Mouse (Mus musculus): ENCODE results near the gene Rdx. TPM values are rescaled to one million over a fixed set of nuclear protein-coding genes. Genes with fewer than 3 reads are reported as not detected.
A peak's percentile ranks its signal among the peaks of the same experiment; 100 is the strongest.

Gene Rdx
- polyA plus RNA-seq, 1 experiment from 2014 or later, result 145 TPM

GRCm38 (mm10) chr9:52072202-52072601 lies 25.2 kb downstream of the Rdx start:
- H3K9me3 ChIP-seq (ENCODE audit: control insufficient read depth, low read length), result no peaks in the 10 kb centered on the region
- H3K36me3 ChIP-seq (ENCODE audit: control insufficient read depth, insufficient read depth, low read length), result peaks cover 85% of the 10 kb centered on the region
- H3K4me2 ChIP-seq (ENCODE audit: low read depth, low read length), result no peak overlapping the region
- H3K27me3 ChIP-seq (replicated peaks; ENCODE audit: control insufficient read depth, insufficient read depth, low read length), result no peaks in the 10 kb centered on the region
- no peak overlapping the region for H3K27ac ChIP-seq (replicated peaks; ENCODE audit: low read depth, low read length)
- DNase-seq (ENCODE audit: low spot score) (no peak), ATAC-seq (ENCODE audit: low read depth) (no peak)
- no peaks in the 10 kb centered on the region for H3K4me1 ChIP-seq (ENCODE audit: control insufficient read depth, insufficient read depth, low read length)
- no peak overlapping the region for H3K9ac ChIP-seq (ENCODE audit: low read depth, low read length)
- no peak overlapping the region for H3K4me3 ChIP-seq (ENCODE audit: low read depth, low read length)

DNA sequence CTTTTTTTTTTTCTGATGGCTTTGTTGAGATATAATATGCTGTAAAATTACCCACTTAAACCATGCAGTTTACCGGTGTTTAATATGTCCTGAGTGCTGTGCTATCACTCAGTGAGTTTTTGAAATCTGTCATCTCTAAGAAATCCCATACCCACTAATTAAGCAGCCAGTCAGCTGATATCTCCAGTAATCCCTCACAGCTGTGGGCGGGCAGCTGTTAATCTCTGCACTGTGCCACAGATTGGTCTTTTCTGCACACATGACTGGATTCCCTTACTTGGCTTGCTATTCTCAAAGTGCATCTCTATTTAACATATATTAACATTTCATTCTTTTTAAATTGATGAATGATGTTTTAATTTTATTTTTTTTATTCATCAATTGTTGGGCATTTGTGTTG lies 29.1 kb downstream of the Rdx start:
- H3K9ac ChIP-seq (ENCODE audit: low read depth, low read length), result no peak overlapping the region
- DNase-seq (ENCODE audit: low spot score) (peak; percentile 24), ATAC-seq (ENCODE audit: low read depth) (0 out of 2 replicates have a peak, but pooled peaks have one; percentile 50)
- H3K4me1 ChIP-seq (ENCODE audit: control insufficient read depth, insufficient read depth, low read length), result no peaks in the 10 kb centered on the region
- no peaks in the 10 kb centered on the region for H3K27me3 ChIP-seq (replicated peaks; ENCODE audit: control insufficient read depth, insufficient read depth, low read length)
- H3K9me3 ChIP-seq (ENCODE audit: control insufficient read depth, low read length), result no peaks in the 10 kb centered on the region
- H3K4me3 ChIP-seq (ENCODE audit: low read depth, low read length), result no peak overlapping the region
- no peak overlapping the region for H3K27ac ChIP-seq (replicated peaks; ENCODE audit: low read depth, low read length)
- H3K36me3 ChIP-seq (ENCODE audit: control insufficient read depth, insufficient read depth, low read length), result peaks cover 86% of the 10 kb centered on the region
- H3K4me2 ChIP-seq (ENCODE audit: low read depth, low read length), result no peak overlapping the region
- 79% methylated on average over 2 of the region's 2 CpGs for WGBS

GRCm38 (mm10) chr9:52077692-52078091 lies 30.7 kb downstream of the Rdx start:
- WGBS, result 88% methylated on average over 1 of the region's 1 CpGs
- Histone ChIP-seq H3K4me2 (ENCODE audit: low read depth, low read length) (no peak overlapping the region), H3K36me3 (ENCODE audit: control insufficient read depth, insufficient read depth, low read length) (peaks cover 86% of the 10 kb centered on the region), H3K27ac (replicated peaks; ENCODE audit: low read depth, low read length) (no peak overlapping the region), H3K9ac (ENCODE audit: low read depth, low read length) (no peak overlapping the region), H3K9me3 (ENCODE audit: control insufficient read depth, low read length) (no peaks in the 10 kb centered on the region), H3K4me1 (ENCODE audit: control insufficient read depth, insufficient read depth, low read length) (no peaks in the 10 kb centered on the region), H3K4me3 (ENCODE audit: low read depth, low read length) (no peak overlapping the region), H3K27me3 (replicated peaks; ENCODE audit: control insufficient read depth, insufficient read depth, low read length) (no peaks in the 10 kb centered on the region)
- ATAC-seq (ENCODE audit: low read depth) (no peak), DNase-seq (ENCODE audit: low spot score) (no peak)

GRCm38 (mm10) chr9:52081979-52082378 lies 35.0 kb downstream of the Rdx start:
- no peaks in the 10 kb centered on the region for H3K4me1 ChIP-seq (ENCODE audit: control insufficient read depth, insufficient read depth, low read length)
- ATAC-seq (ENCODE audit: low read depth) (no peak), DNase-seq (ENCODE audit: low spot score) (no peak)
- H3K4me3 ChIP-seq (ENCODE audit: low read depth, low read length), result no peak overlapping the region
- no peak overlapping the region for H3K9ac ChIP-seq (ENCODE audit: low read depth, low read length)
- 92% methylated on average over 2 of the region's 2 CpGs for WGBS
- H3K27ac ChIP-seq (replicated peaks; ENCODE audit: low read depth, low read length), result no peak overlapping the region
- H3K36me3 ChIP-seq (ENCODE audit: control insufficient read depth, insufficient read depth, low read length), result peaks cover 83% of the 10 kb centered on the region
- H3K27me3 ChIP-seq (replicated peaks; ENCODE audit: control insufficient read depth, insufficient read depth, low read length), result no peaks in the 10 kb centered on the region
- no peaks in the 10 kb centered on the region for H3K9me3 ChIP-seq (ENCODE audit: control insufficient read depth, low read length)
- no peak overlapping the region for H3K4me2 ChIP-seq (ENCODE audit: low read depth, low read length)

GRCm38 (mm10) chr9:52082414-52082813 lies 35.4 kb downstream of the Rdx start:
- Histone ChIP-seq H3K9me3 (ENCODE audit: control insufficient read depth, low read length) (no peaks in the 10 kb centered on the region), H3K4me1 (ENCODE audit: control insufficient read depth, insufficient read depth, low read length) (no peaks in the 10 kb centered on the region), H3K36me3 (ENCODE audit: control insufficient read depth, insufficient read depth, low read length) (peaks cover 84% of the 10 kb centered on the region), H3K4me2 (ENCODE audit: low read depth, low read length) (no peak overlapping the region), H3K27ac (replicated peaks; ENCODE audit: low read depth, low read length) (no peak overlapping the region), H3K9ac (ENCODE audit: low read depth, low read length) (no peak overlapping the region), H3K4me3 (ENCODE audit: low read depth, low read length) (no peak overlapping the region), H3K27me3 (replicated peaks; ENCODE audit: control insufficient read depth, insufficient read depth, low read length) (no peaks in the 10 kb centered on the region)
- WGBS, result 88% methylated on average over 4 of the region's 4 CpGs
- DNase-seq (ENCODE audit: low spot score) (no peak), ATAC-seq (ENCODE audit: low read depth) (no peak)

- no peak overlapping the region for H3K9ac ChIP-seq (ENCODE audit: low read depth, low read length)
- no peak overlapping the region for H3K4me3 ChIP-seq (ENCODE audit: low read depth, low read length)
- H3K27ac ChIP-seq (replicated peaks; ENCODE audit: low read depth, low read length), result no peak overlapping the region
- ATAC-seq (ENCODE audit: low read depth) (no peak), DNase-seq (ENCODE audit: low spot score) (no peak)
- no peaks in the 10 kb centered on the region for H3K9me3 ChIP-seq (ENCODE audit: control insufficient read depth, low read length)
- H3K4me2 ChIP-seq (ENCODE audit: low read depth, low read length), result no peak overlapping the region
- H3K27me3 ChIP-seq (replicated peaks; ENCODE audit: control insufficient read depth, insufficient read depth, low read length), result no peaks in the 10 kb centered on the region
- peaks cover 26% of the 10 kb centered on the region for H3K36me3 ChIP-seq (ENCODE audit: control insufficient read depth, insufficient read depth, low read length)
- no peaks in the 10 kb centered on the region for H3K4me1 ChIP-seq (ENCODE audit: control insufficient read depth, insufficient read depth, low read length)
- 95% methylated on average over 9 of the region's 9 CpGs for WGBS
Observed at GRCm38 (mm10) chr9:52091752-52092151, 44.8 kb downstream of the Rdx start.

GRCm38 (mm10) chr9:52092311-52092710 lies 45.3 kb downstream of the Rdx start:
- H3K27ac ChIP-seq (replicated peaks; ENCODE audit: low read depth, low read length), result no peak overlapping the region
- H3K4me1 ChIP-seq (ENCODE audit: control insufficient read depth, insufficient read depth, low read length), result no peaks in the 10 kb centered on the region
- no peak overlapping the region for H3K9ac ChIP-seq (ENCODE audit: low read depth, low read length)
- peaks cover 20% of the 10 kb centered on the region for H3K36me3 ChIP-seq (ENCODE audit: control insufficient read depth, insufficient read depth, low read length)
- no peaks in the 10 kb centered on the region for H3K27me3 ChIP-seq (replicated peaks; ENCODE audit: control insufficient read depth, insufficient read depth, low read length)
- no peaks in the 10 kb centered on the region for H3K9me3 ChIP-seq (ENCODE audit: control insufficient read depth, low read length)
- WGBS, result 79% methylated on average over 5 of the region's 5 CpGs
- DNase-seq (ENCODE audit: low spot score) (no peak), ATAC-seq (ENCODE audit: low read depth) (no peak)
- H3K4me3 ChIP-seq (ENCODE audit: low read depth, low read length), result no peak overlapping the region
- no peak overlapping the region for H3K4me2 ChIP-seq (ENCODE audit: low read depth, low read length)

DNA sequence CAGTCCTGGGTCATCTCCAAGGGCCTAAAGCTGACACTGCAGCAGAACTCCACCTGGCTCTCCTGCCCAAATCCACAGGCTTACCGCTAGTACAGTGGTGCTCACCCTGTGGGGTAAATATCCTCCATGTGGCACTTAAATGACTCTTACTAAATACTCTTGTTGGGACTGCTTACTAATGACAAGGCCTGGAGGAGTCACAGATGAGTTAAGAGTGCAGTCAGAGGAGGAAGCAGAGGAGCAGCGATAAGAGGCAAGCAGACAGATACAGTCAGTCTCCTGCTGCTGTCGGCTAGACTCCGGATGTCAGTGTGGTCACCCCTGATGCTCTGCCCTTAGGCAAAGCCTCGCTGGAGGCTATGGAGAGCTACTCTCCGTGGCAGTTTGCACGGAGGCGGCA lies 46.1 kb downstream of the Rdx start:
- H3K4me3 ChIP-seq (ENCODE audit: low read depth, low read length), result no peak overlapping the region
- no peaks in the 10 kb centered on the region for H3K4me1 ChIP-seq (ENCODE audit: control insufficient read depth, insufficient read depth, low read length)
- no peak overlapping the region for H3K9ac ChIP-seq (ENCODE audit: low read depth, low read length)
- ATAC-seq (ENCODE audit: low read depth) (no peak), DNase-seq (ENCODE audit: low spot score) (no peak)
- no peak overlapping the region for H3K4me2 ChIP-seq (ENCODE audit: low read depth, low read length)
- H3K9me3 ChIP-seq (ENCODE audit: control insufficient read depth, low read length), result no peaks in the 10 kb centered on the region
- no peaks in the 10 kb centered on the region for H3K27me3 ChIP-seq (replicated peaks; ENCODE audit: control insufficient read depth, insufficient read depth, low read length)
- 47% methylated on average over 8 of the region's 8 CpGs for WGBS
- no peak overlapping the region for H3K27ac ChIP-seq (replicated peaks; ENCODE audit: low read depth, low read length)
- H3K36me3 ChIP-seq (ENCODE audit: control insufficient read depth, insufficient read depth, low read length), result peaks cover 12% of the 10 kb centered on the region

GRCm38 (mm10) chr9:52094016-52094415 lies 47.0 kb downstream of the Rdx start:
- ATAC-seq (ENCODE audit: low read depth), result no peak
- H3K9ac ChIP-seq (ENCODE audit: low read depth, low read length), result no peak overlapping the region
- no peaks in the 10 kb centered on the region for H3K4me1 ChIP-seq (ENCODE audit: control insufficient read depth, insufficient read depth, low read length)
- H3K4me3 ChIP-seq (ENCODE audit: low read depth, low read length), result no peak overlapping the region
- peaks cover 5% of the 10 kb centered on the region; the same call in 1 of the 2 replicates for H3K36me3 ChIP-seq (ENCODE audit: control insufficient read depth, insufficient read depth, low read length)
- H3K9me3 ChIP-seq (ENCODE audit: control insufficient read depth, low read length), result no peaks in the 10 kb centered on the region
- H3K4me2 ChIP-seq (ENCODE audit: low read depth, low read length), result no peak overlapping the region
- DNase-seq (ENCODE audit: low spot score), result no peak
- 80% methylated on average over 5 of the region's 5 CpGs for WGBS
- no peaks in the 10 kb centered on the region for H3K27me3 ChIP-seq (replicated peaks; ENCODE audit: control insufficient read depth, insufficient read depth, low read length)
- H3K27ac ChIP-seq (replicated peaks; ENCODE audit: low read depth, low read length), result no peak overlapping the region

Data from embryonic facial prominence, embryonic 14.5 days (tissue).